Mouse (Mus musculus) cortical plate, adult 2 months (tissue): ENCODE results near the gene Klhl29.

Experiments used
- CTCF ChIP-seq: fragments of 200-500 bp; IDR thresholded peaks from 2 replicates; pipeline ENCODE4 v1.5.1; 2011; ENCODE audit warnings: mild to moderate bottlenecking, control low read depth, low read length; ENCODE audit not compliant: insufficient read depth; ENCODE audit errors: extremely low read depth
- POLR2A ChIP-seq: fragments of 200-500 bp; IDR thresholded peaks from 2 replicates; pipeline ENCODE4 v1.6.1; 2011; ENCODE audit warnings: mild to moderate bottlenecking, low read length, control low read depth; ENCODE audit not compliant: insufficient read depth; ENCODE audit errors: extremely low read depth

DNA sequence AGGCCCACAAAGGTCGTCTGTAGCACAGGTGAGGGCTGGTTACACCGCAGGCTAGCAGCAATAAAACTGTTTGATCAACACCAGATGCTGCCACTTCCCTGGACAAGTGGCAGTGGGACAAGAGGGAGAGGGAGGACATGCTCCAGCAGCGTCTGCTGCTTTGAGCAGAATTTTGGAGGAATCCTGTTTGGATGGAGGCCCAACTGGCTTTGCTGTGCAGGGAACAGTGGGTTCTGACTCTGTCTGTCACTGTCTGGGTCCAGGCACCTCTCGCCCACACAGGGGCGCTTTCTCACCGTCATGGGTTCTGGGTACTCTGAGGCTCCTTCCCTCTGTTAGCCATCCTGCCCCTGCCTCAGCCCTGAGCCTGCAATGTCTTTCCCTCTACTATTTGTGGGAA, 209.3 kb downstream of the Klhl29 start:
- TF ChIP-seq CTCF = 0 out of 2 replicates have a peak, but pooled peaks have one; percentile 22
- no peak for TF ChIP-seq POLR2A
